Mouse (Mus musculus): ENCODE data around the gene Msi1.

The Msi1 gene

DNA sequence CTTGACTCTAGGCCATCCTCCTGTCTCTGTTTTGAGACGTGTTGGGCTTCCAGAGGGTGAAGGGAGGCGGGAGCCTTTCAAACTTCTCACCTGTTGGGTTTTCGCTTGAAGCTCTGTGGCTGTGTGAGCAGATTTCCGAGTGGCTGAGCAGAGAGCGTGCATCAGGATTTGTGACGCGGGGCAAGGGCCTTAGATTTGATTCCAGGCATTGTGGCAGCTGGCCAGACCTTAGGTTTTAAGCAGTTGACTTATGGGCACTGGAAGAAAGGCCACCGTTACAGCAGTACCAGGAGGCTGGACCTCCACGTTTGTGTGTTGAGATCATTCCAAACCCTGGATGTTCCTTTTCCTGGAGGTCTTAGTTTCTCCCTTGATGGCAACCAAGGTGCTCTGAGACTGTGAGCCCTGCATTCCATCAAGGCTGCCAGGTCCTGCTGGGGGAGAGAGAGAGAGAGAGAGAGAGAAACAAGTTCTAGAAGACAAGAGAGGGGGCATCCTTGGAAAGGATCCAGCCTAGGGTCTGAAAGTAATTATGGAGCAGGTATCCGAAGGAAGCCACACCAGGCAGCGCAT, 5.0 kb downstream of the Msi1 start:
- DNase-seq, result no peak

DNA sequence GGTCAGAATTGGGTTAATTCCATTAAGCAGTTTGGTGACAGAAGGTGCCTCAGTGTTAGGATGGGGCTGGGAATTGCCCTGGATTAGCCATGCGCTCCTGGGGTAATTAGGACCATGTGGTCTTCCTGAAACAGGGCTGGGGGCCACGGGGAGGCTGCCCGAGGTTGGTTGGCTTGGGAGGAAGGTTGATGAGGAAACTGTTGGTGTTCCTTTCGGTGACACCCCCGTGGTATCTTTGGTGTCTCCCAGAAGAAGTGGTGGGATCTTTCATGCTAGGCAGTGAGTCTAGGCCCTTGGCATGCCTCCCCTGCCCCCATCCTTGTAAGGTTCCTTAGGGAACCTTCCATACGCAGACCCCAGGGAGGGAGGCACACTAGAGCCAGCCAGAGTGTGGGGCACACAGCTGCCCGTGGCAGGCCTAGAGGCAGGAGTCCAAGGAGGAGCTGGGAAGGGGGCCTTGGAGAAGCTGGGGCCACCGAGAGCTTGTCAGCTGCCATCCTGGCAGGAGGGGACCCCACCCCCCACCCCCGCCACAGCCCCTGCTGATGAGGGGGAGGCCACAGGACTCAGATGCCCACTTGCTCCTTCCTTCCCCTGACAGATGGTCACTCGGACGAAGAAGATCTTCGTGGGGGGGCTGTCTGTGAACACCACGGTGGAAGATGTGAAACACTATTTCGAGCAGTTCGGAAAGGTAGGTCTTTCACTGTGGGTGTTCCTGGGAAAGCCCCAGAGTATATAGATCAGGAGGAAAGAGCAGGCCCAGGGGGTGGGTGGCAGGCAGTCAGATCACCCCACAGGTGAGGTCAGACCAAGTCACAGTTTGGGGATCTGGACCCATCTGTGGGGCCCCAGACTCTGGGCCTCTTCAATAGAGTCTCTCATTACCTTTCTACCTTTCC, 5.7 kb downstream of the Msi1 start:
- no peak for DNase-seq

GRCm38 (mm10) chr5:115435755-115436379, 6.5 kb downstream of the Msi1 start:
- no peak for DNase-seq

GRCm38 (mm10) chr5:115436421-115437124, 7.2 kb downstream of the Msi1 start:
- DNase-seq, result peak; percentile 48

- no peak for DNase-seq
These were observed 8.0 kb downstream of the Msi1 start for GRCm38 (mm10) chr5:115437242-115437944.

DNA sequence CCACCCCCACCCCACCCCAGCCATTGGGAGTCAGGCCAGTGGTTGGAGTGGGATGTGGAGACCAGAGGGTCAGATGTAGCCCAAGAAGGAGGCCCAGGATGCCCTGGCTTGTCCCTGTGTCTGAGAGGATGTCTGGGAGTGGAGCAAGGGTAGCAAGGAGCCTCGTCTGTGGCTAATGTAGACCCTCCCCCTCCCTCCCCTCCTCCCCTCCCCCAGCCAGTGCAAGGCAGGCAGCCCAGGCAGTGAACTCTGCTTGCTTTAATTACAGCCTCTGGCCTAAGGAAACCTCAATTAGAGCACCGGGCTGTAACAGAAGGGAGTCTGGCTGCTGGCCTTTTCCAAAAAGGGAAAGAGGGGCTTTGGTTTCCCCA, 8.5 kb downstream of the Msi1 start:
- no peak for DNase-seq

DNA sequence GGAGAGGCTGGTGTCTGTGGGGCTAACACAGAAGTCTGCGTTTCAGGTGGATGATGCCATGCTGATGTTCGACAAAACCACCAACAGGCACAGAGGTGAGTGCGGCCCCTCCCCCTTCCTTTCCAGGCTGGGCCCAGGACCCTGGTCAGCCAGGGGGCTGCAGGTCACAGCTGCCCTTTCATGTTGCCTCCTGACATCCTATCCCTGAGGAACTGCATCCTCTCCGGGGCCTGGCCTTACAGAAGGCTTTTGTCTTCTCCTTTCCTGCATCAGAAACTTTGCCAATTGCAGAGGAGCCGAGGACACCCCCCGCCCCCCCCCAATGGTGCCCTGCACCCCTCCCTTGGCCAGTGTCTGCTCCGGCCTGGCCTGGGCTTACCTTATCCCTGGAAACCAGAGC, 9.3 kb downstream of the Msi1 start:
- DNase-seq, result no peak

DNA sequence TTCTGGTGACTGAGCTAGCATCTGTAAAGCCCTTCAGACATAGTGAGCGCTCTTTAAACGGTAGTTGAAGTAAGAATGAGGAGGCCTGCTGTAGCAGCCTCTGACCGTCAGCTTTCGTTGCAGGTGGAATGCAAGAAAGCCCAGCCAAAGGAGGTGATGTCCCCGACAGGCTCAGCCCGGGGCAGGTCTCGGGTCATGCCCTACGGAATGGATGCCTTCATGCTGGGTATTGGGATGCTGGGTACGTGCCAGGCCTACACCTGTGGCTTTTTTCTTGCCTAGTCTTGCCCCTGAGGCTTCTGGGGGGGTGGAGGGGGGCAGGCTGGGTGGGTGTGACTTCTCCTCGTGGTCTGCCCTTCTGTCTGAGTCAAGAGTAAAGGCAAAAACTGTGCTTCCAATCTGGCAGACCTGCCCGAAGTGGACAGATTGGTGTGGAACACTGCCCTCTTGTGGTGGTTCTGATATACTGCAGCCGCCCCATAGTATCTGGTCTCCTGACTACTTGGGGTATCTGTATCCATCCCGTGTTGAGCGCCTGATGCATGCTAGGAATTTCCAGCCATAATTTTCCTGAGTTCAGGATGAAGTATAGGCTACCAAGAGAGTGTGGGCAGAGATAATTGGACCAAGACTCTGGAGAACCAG, 11.9 kb downstream of the Msi1 start:
- DNase-seq, result peak; percentile 67

GRCm38 (mm10) chr5:115442663-115443062, 13.3 kb downstream of the Msi1 start:
- peak; percentile 45 for DNase-seq

DNA sequence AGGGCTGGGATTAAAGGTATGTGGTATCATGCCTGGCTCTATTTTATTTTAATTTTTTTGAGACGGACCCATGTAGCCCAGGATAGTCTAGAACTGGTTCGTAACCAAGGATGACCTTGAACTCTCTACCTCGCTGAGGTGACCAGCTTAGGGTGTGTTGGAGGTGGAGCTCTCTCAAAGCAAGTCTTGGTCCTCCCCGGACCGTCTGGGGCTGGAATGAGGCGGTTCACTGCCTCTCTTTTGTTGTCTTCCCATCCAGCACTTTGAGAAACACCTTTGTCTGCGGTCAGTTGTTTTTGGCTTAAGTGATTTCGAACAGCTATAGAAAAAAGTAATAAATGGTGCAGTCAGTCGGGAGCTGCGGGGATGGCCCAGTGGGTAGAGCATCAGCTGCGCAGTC, 14.7 kb downstream of the Msi1 start:
- DNase-seq, result no peak

DNA sequence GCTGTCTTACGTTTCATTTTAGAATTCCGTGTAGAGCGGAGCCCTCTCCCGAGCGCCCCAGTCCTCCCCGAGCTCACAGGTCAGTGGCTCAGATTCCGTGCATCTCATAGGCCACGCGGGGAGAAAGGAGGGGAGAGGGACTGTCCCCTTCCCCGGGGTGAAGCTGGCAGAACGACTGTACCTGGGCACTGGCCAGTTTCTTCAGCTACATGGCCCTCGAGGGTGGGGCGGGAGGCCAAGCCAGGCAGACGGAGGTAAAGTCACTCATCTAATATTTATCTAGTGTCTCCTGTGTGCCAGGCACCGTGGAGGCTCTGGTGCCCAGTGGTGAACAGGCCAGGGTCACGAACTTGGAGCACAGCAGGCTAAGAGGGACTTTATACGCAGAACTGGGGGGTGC, 17.7 kb downstream of the Msi1 start:
- no peak for DNase-seq

- DNase-seq, result no peak
These were observed 19.8 kb downstream of the Msi1 start for GRCm38 (mm10) chr5:115449247-115449646.

DNA sequence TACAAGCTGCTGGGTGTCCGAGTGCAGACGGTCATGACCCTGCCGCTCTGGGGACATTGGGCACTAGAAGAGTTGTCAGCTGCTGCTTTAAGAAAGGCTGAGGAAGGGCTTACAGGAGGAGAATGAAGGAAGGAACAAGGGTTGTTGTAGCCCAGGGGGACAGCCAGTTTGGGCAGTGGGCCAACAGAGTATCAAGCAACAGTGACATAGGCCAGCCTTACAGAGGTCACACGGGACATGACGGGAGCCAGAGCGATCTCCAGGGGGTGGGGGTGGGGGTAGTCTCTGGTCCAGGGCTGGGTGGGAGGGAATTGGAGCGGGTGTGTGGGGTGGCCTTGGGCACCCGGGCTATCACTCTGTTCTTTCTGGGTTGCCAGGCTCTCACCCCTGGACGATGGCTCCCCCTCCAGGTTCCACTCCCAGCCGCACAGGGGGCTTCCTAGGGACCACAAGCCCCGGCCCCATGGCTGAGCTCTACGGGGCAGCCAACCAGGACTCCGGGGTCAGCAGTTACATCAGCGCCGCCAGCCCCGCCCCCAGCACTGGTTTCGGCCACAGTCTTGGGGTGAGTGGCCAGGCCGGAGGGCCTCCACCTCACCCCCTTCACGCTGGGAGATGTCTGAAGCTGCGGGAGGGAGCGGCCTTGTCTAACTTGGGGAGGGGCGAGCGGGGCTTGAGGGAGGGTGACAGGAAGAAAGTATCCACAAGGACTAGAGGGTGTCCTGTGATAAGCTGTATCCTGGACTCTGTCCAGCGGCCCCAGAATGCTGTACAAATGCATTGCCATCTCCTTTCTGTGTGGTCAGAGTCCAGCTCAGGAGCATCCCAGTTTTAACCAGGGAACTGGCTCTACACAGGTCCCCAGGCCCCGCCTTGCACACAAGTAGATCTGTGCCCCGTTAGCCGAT, 21.3 kb downstream of the Msi1 start:
- DNase-seq, result no peak

DNA sequence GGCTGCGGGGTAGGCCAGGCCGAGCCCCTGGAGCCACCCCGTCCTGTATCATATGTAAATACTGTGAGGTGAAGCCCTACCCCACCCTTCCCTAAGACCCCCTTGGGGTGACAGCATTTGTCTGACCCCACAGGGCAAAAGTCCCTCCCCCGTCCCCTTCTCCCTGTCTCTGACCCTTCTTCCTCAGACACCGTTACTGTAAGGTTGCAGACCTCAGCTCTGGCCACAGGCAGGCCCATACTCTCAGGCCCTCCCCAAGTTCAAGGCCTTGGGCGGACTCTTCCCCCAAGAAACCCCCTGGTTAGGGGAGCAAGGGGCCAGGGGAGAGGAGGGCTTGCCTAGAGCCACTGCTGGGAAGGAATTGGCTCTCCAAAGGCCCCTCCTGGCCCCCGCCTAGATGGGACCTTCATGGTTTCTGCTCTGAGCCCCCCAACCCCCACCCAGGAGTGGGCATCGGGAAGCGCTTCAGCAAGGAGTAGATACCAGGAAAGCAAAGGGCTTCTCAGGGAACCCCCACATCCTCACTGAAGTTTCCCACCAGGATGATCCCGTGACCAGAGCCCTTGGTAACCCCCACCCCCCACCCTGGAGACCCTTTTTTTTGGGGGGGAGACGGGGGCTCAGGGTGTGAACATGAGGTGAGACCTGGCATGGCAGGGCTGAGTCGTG, 25.2 kb downstream of the Msi1 start:
- DNase-seq, result no peak

- no peak for DNase-seq
These were observed 26.4 kb downstream of the Msi1 start for GRCm38 (mm10) chr5:115455838-115456237.

DNA sequence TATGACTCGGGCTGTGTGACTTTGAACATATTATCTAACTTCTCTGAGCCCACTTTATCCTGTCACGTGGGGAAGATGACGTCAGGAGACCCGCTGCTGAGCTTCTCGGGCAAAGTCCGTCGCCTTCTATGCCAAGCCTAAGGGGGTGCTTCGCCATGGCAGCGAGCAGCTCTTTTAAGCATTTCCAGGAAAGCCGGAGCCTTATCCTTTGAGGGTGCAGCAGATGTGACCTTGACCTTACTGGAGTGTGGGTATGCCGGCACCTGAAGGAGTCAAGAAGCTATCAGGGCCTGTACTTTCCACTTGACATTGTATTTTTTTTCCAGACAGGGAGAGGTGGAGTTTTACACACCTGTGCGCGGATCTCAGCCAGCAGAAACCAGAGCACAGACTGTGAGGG, 29.5 kb downstream of the Msi1 start:
- no peak for DNase-seq

DNA sequence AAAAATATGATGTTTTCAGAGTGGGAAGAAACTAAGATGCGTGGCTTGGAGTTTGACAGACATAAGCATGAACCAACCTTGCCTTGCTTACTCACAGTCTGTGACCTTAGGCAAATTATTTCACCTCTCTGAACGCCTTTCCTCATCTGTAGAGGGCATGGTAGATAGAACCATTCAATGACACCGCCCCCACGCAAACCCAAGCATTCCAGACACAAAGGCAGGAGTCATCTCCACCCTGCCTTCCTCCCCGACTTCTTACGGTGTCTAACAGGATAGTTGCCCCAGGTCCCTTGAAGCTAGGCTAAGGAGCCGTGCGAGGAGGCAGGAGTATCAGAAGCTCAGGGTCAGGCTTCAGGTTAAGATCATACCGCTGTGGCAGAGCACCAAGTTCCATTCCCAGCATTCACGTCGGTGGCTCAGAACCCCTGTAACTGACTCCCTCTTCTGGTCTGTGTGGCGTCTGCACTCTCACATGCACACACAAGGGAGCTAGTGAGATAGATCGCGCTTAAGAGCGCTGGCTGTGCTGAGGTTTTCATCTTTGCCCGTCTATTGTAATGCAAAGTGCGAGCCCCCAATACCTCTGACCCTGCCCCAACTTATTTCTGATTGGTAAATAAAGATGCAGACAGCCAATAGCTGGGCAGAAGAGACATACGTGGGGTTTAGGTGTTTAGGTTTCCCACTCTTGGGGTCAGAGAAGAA, 35.2 kb downstream of the Msi1 start:
- DNase-seq, result no peak

DNA sequence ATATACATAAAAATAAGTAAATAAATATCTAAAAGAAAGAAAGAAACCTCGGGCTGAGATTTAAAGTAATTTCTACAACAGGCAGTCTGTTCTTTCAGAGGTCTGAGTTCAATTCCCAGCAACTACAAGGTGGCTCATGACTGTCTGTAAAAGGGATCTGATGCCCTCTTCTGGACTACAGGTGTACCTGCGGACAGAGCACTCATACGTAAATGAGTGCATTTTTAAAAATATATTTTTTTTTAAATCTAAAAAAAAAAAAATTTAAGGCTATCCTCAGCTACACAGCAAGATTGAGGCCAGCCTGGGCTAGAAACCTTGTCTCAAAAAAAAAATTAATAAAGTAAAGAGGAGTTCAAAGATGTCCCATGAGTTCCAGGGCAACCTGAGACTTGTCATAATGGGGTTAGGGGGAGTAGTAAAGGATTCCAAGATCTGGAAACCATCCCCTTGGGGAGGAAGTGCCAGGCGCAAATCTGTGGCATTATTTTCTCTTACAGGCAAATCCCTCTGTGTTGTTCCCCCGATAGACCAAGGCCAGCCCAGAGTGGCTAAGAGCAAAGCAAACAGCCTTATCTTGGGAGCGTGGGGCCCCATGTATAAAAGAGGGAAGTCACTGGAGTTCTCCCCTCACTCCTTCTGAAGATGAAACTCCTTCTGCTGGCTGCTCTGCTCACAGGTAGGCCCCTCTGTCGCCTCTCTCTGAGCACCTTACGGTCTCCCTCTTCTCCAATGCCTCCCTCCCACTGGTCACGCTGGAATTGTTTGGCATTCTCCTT, 36.4 kb downstream of the Msi1 start, which contains the start of gene Pla2g1b:
Gene Pla2g1b, plus strand, starts transcription at position 621 of the 779 bp plus-strand sequence.
- DNase-seq, result no peak

DNA sequence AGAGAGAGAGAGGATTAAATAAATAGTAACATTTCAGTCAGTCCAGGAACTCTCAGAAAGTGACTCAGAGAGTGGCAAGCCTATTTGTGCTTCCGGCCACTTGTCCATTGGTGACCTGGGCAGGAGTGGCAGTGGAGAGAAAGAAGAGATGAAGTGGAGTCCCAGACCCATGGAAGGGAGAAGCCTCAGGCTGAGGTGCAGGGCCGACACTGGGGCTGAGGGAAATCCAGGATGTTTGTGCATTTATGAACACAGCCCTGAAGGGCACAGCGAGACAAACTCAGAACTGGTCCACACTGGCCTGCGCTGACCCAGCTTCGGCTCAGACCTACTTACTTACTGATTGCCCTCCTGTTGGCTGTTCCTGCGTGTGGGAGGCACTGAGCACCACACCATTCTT, 40.4 kb downstream of the Msi1 start:
- DNase-seq, result no peak

Measured in liver (tissue).